Mouse (Mus musculus): ENCODE measurements around the gene Alox8.

Gene Alox8

GRCm38 (mm10) chr11:69180120-69180519 is 17.5 kb downstream of the Alox8 start:
- DNase-seq (ENCODE audit: low spot score in 2 of 2), result no peak

GRCm38 (mm10) chr11:69179512-69179911 is 18.1 kb downstream of the Alox8 start:
- no peak for DNase-seq (ENCODE audit: low spot score in 2 of 2)

GRCm38 (mm10) chr11:69178525-69178924 is 19.1 kb downstream of the Alox8 start:
- no peak for DNase-seq (ENCODE audit: low spot score in 2 of 2)

GRCm38 (mm10) chr11:69174722-69175121 is 22.9 kb downstream of the Alox8 start:
- no peak for DNase-seq (ENCODE audit: low spot score in 2 of 2)

GRCm38 (mm10) chr11:69172606-69173005 is 25.0 kb downstream of the Alox8 start:
- DNase-seq (ENCODE audit: low spot score in 2 of 2), result no peak

GRCm38 (mm10) chr11:69171626-69172025 is 26.0 kb downstream of the Alox8 start:
- DNase-seq (ENCODE audit: low spot score in 2 of 2), result peak; percentile 38 to 63

GRCm38 (mm10) chr11:69169313-69169712 is 28.3 kb downstream of the Alox8 start:
- DNase-seq (ENCODE audit: low spot score in 2 of 2), result no peak

GRCm38 (mm10) chr11:69156800-69157199 is 40.8 kb downstream of the Alox8 start, which contains the start of gene Alox12b:
TSS of gene Alox12b (plus strand) at chr11:69156989.
- DNase-seq (ENCODE audit: low spot score in 2 of 2), result no peak

- DNase-seq (ENCODE audit: low spot score in 2 of 2), result no peak
These were observed 42.3 kb downstream of the Alox8 start for GRCm38 (mm10) chr11:69155351-69155750.

GRCm38 (mm10) chr11:69153831-69154230 is 43.8 kb downstream of the Alox8 start:
- DNase-seq (ENCODE audit: low spot score in 2 of 2), result no peak

GRCm38 (mm10) chr11:69151004-69151403 is 46.6 kb downstream of the Alox8 start:
- DNase-seq (ENCODE audit: low spot score in 2 of 2), result no peak

GRCm38 (mm10) chr11:69150444-69150843 is 47.2 kb downstream of the Alox8 start:
- DNase-seq (ENCODE audit: low spot score in 2 of 2), result peak; percentile 40 to 82

- no peak for DNase-seq (ENCODE audit: low spot score in 2 of 2)
These were observed 47.9 kb downstream of the Alox8 start for GRCm38 (mm10) chr11:69149728-69150127.

- DNase-seq (ENCODE audit: low spot score in 2 of 2), result no peak
These were observed 49.1 kb downstream of the Alox8 start for GRCm38 (mm10) chr11:69148451-69148960.

- no peak for DNase-seq (ENCODE audit: low spot score in 2 of 2)
These were observed 50.1 kb downstream of the Alox8 start for GRCm38 (mm10) chr11:69147546-69147945.

GRCm38 (mm10) chr11:69135361-69135760 is 62.3 kb downstream of the Alox8 start:
- no peak for DNase-seq (ENCODE audit: low spot score in 2 of 2)

- DNase-seq (ENCODE audit: low spot score in 2 of 2), result no peak
These were observed 63.0 kb downstream of the Alox8 start for GRCm38 (mm10) chr11:69134622-69134968.

All from spleen, postnatal 10 days (tissue).